Mouse (Mus musculus): ENCODE measurements around the gene P3h3.

GRCm38 (mm10) chr6:124831649-124832048, 25.9 kb downstream of the P3h3 start:
- TF ChIP-seq GATA1 (IDR thresholded peaks at IDR 0.05; ENCODE audit: low read length) (no peak), TAL1 (IDR thresholded peaks at IDR 0.05; ENCODE audit: low read length) (no peak)
